Mouse (Mus musculus): Measurements from ENCODE around the gene Dhrs1. TPM values are rescaled to one million over a fixed set of nuclear protein-coding genes. Genes with fewer than 3 reads are reported as not detected.

Gene Dhrs1
- polyA plus RNA-seq, 1 experiment from 2014 or later = 60.8 TPM

GRCm38 (mm10) chr14:55780736-55781135 is 35.2 kb upstream of the Dhrs1 start:
- Histone ChIP-seq H3K9me3 (replicated peaks) (no peaks in the 10 kb centered on the region), H3K9ac (no peak overlapping the region), H3K27me3 (replicated peaks) (peaks cover 37% of the 10 kb centered on the region), H3K4me1 (replicated peaks) (peaks cover 40% of the 10 kb centered on the region), H3K36me3 (peaks cover 11% of the 10 kb centered on the region), H3K4me2 (peak overlapping the region; percentile 68; the same call in 1 of the 2 replicates), H3K4me3 (no peak overlapping the region), H3K27ac (ENCODE audit: poor library complexity, severe bottlenecking) (no peak overlapping the region)
- 68% methylated on average over 11 of the region's 11 CpGs for WGBS
- ATAC-seq (ENCODE audit: insufficient number of reproducible peaks, low FRiP score) = no peak

- ATAC-seq (ENCODE audit: insufficient number of reproducible peaks, low FRiP score) = no peak
- Histone ChIP-seq H3K4me1 (replicated peaks) (peaks cover 38% of the 10 kb centered on the region), H3K27me3 (replicated peaks) (peaks cover 27% of the 10 kb centered on the region), H3K4me3 (no peak overlapping the region), H3K9me3 (replicated peaks) (no peaks in the 10 kb centered on the region), H3K27ac (ENCODE audit: poor library complexity, severe bottlenecking) (no peak overlapping the region), H3K9ac (no peak overlapping the region), H3K4me2 (no peak overlapping the region), H3K36me3 (peaks cover 18% of the 10 kb centered on the region)
- 50% methylated on average over 16 of the region's 16 CpGs for WGBS
Observed at GRCm38 (mm10) chr14:55779656-55780055, 34.2 kb upstream of the Dhrs1 start.

DNA sequence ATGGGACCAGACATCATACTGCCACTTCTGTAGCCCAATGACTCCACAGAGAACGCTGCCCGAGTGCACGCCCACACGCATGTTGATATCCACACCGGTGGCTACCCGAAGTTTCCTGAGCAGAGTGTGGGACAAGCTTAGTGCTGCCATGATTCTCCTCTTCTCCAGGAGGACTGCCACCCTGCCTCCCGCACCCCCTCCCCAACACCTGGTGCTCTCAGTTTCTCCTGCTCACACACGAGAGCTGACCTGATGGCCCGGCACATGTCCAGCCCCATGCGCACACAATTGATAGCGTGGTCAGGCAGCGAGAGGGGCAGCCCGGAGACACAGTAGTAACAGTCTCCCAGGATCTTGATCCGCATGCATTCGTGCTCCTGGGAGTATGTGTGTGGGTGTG is 33.2 kb upstream of the Dhrs1 start:
- Histone ChIP-seq H3K27ac (ENCODE audit: poor library complexity, severe bottlenecking) (no peak overlapping the region), H3K27me3 (replicated peaks) (peaks cover 18% of the 10 kb centered on the region), H3K36me3 (peaks cover 23% of the 10 kb centered on the region), H3K4me2 (no peak overlapping the region), H3K9me3 (replicated peaks) (no peaks in the 10 kb centered on the region), H3K4me3 (no peak overlapping the region), H3K9ac (no peak overlapping the region), H3K4me1 (replicated peaks) (peaks cover 29% of the 10 kb centered on the region)
- ATAC-seq (ENCODE audit: insufficient number of reproducible peaks, low FRiP score) = no peak
- 86% methylated on average over 15 of the region's 15 CpGs for WGBS

DNA sequence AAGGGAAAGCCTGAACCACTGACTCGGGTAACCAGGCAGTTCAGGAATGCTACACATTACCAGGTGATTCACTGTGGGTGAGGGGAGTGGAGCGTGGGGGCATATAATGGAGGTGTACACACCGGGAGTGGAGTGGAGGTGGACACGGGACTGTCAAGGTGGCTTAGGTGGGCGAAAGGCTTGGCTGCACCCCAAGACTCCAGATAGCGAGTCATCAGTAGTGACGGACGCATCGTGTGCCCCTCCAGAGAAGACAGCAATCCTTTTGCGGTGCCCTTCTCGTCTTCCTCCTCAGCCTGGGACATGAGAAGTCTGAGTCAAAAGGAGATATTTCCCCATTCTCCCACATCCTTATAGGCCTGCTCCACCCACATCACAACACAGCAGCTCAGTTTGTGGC is 32.3 kb upstream of the Dhrs1 start:
- Histone ChIP-seq H3K9ac (no peak overlapping the region), H3K36me3 (peaks cover 29% of the 10 kb centered on the region), H3K4me2 (no peak overlapping the region), H3K4me3 (no peak overlapping the region), H3K9me3 (replicated peaks) (no peaks in the 10 kb centered on the region), H3K4me1 (replicated peaks) (peaks cover 25% of the 10 kb centered on the region), H3K27me3 (replicated peaks) (peaks cover 17% of the 10 kb centered on the region), H3K27ac (ENCODE audit: poor library complexity, severe bottlenecking) (no peak overlapping the region)
- no peak for ATAC-seq (ENCODE audit: insufficient number of reproducible peaks, low FRiP score)
- 83% methylated on average over 11 of the region's 11 CpGs for WGBS

DNA sequence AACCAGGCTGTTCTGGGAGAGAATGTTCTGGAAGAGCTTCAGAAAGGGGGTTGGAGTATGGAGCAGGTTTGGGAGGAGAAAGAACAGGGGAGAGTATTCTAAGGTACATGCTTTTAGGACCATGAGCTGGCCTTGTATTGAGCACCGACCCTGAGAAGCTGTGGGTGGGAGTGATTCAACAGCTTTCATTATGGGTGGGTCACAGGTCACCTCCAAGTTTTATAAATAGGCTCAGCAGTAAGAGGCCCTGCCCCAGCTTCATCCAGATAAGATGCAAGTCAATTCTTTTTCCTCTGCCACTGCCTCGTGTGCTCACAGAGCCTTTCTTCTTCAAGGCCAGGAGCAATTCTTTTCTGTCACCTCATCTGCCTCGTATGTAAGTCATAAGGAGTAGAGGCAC is 31.7 kb upstream of the Dhrs1 start:
- WGBS = 18% methylated on average over 3 of the region's 3 CpGs
- H3K4me1 ChIP-seq (replicated peaks) = peaks cover 25% of the 10 kb centered on the region
- no peaks in the 10 kb centered on the region for H3K9me3 ChIP-seq (replicated peaks)
- H3K36me3 ChIP-seq = peaks cover 29% of the 10 kb centered on the region
- ATAC-seq (ENCODE audit: insufficient number of reproducible peaks, low FRiP score) = no peak
- no peak overlapping the region for H3K9ac ChIP-seq
- peaks cover 11% of the 10 kb centered on the region for H3K27me3 ChIP-seq (replicated peaks)
- no peak overlapping the region for H3K4me3 ChIP-seq
- no peak overlapping the region for H3K4me2 ChIP-seq
- H3K27ac ChIP-seq (ENCODE audit: poor library complexity, severe bottlenecking) = no peak overlapping the region

DNA sequence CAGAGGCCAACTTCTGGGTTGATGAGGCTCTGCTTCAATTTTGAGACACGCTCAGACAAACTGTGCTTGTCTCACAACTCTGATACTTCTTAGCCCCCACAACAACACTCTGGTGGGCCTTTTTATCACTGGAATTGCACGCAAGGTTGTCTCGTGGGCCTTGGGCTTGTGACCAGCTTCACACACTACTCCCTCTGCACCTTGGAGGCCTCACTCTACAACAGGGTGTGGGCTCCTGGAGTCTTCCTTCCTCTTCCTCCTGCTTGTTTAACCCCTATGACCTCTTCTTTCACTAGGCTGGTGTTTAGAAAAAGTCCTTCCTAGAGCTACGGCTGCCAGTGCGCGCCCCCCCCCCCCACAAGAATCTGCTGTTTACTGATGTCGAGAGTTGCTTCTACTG is 31.2 kb upstream of the Dhrs1 start:
- Histone ChIP-seq H3K4me3 (no peak overlapping the region), H3K36me3 (peaks cover 29% of the 10 kb centered on the region), H3K9ac (no peak overlapping the region), H3K27ac (ENCODE audit: poor library complexity, severe bottlenecking) (no peak overlapping the region), H3K4me1 (replicated peaks) (peaks cover 22% of the 10 kb centered on the region), H3K27me3 (replicated peaks) (peaks cover 8% of the 10 kb centered on the region), H3K9me3 (replicated peaks) (no peaks in the 10 kb centered on the region), H3K4me2 (no peak overlapping the region)
- 47% methylated on average over 7 of the region's 7 CpGs for WGBS
- no peak for ATAC-seq (ENCODE audit: insufficient number of reproducible peaks, low FRiP score)

GRCm38 (mm10) chr14:55769087-55769703 is 23.7 kb upstream of the Dhrs1 start:
- H3K9me3 ChIP-seq (replicated peaks) = no peaks in the 10 kb centered on the region
- no peak for ATAC-seq (ENCODE audit: insufficient number of reproducible peaks, low FRiP score)
- peaks cover 44% of the 10 kb centered on the region for H3K27me3 ChIP-seq (replicated peaks)
- no peak overlapping the region for H3K9ac ChIP-seq
- H3K4me3 ChIP-seq = no peak overlapping the region
- H3K36me3 ChIP-seq = peaks cover 12% of the 10 kb centered on the region; the same call in 1 of the 2 replicates
- no peak overlapping the region for H3K27ac ChIP-seq (ENCODE audit: poor library complexity, severe bottlenecking)
- 68% methylated on average over 16 of the region's 16 CpGs for WGBS
- H3K4me1 ChIP-seq (replicated peaks) = peaks cover 11% of the 10 kb centered on the region
- H3K4me2 ChIP-seq = no peak overlapping the region

DNA sequence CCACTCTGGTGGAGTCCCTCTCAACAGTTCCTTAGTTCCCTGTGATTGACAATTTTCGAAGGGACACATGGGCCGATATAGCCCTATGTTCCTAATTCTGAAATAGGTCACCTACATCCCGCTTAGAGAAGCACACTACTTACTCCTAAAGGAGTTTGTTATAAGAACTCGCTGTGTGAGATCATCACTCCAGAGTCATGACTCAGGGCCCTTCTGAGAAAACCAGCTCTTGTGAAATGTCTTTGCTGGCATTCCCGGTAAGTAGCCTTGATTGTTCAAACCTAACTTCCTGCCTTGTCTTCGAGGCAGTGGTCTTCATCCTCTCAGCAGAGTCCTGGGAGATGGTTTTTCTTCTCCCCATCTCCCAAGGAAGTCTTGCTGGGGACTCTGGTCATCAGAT is 23.1 kb upstream of the Dhrs1 start:
- Histone ChIP-seq H3K4me2 (no peak overlapping the region; the same call in 1 of the 2 replicates), H3K9me3 (replicated peaks) (no peaks in the 10 kb centered on the region), H3K4me1 (replicated peaks) (peaks cover 14% of the 10 kb centered on the region), H3K36me3 (0 out of 2 replicates have a peak, but pooled peaks cover 9% of the 10 kb centered on the region), H3K27me3 (replicated peaks) (peaks cover 44% of the 10 kb centered on the region), H3K4me3 (no peak overlapping the region), H3K9ac (no peak overlapping the region), H3K27ac (ENCODE audit: poor library complexity, severe bottlenecking) (no peak overlapping the region)
- 78% methylated on average over 6 of the region's 6 CpGs for WGBS
- ATAC-seq (ENCODE audit: insufficient number of reproducible peaks, low FRiP score) = no peak

GRCm38 (mm10) chr14:55767519-55768414 is 22.3 kb upstream of the Dhrs1 start:
- ATAC-seq (ENCODE audit: insufficient number of reproducible peaks, low FRiP score) = peak; percentile 41; the same call in 1 of the 2 replicates
- peaks cover 22% of the 10 kb centered on the region for H3K4me1 ChIP-seq (replicated peaks)
- H3K36me3 ChIP-seq = 0 out of 2 replicates have a peak, but pooled peaks cover 4% of the 10 kb centered on the region
- peak overlapping the region; percentile 68 for H3K9ac ChIP-seq
- H3K4me2 ChIP-seq = peak overlapping the region; percentile 80
- H3K4me3 ChIP-seq = peak overlapping the region; percentile 42
- no peaks in the 10 kb centered on the region for H3K9me3 ChIP-seq (replicated peaks)
- H3K27me3 ChIP-seq (replicated peaks) = peaks cover 44% of the 10 kb centered on the region
- no peak overlapping the region for H3K27ac ChIP-seq (ENCODE audit: poor library complexity, severe bottlenecking)
- 12% methylated on average over 52 of the region's 52 CpGs for WGBS

- Histone ChIP-seq H3K4me3 (no peak within 1 kb of the TSS), H3K4me1 (replicated peaks) (peaks cover 31% of the 10 kb centered on the region), H3K4me2 (no peak within 1 kb of the TSS), H3K27ac (ENCODE audit: poor library complexity, severe bottlenecking) (no peak within 1 kb of the TSS), H3K36me3 (0 out of 2 replicates have a peak, but pooled peaks cover 4% of the 10 kb centered on the region), H3K27me3 (replicated peaks) (peaks cover 58% of the 10 kb centered on the region), H3K9me3 (replicated peaks) (no peaks in the 10 kb centered on the region), H3K9ac (no peak within 1 kb of the TSS)
- ATAC-seq (ENCODE audit: insufficient number of reproducible peaks, low FRiP score) = no peak
- WGBS = 66% methylated on average over 4 of the region's 4 CpGs
Observed at GRCm38 (mm10) chr14:55765696-55766095, 20.2 kb upstream of the Dhrs1 start, which contains the start of gene Ltb4r1. Gene Ltb4r1 (plus strand): TSS chr14:55765962.

GRCm38 (mm10) chr14:55763166-55763565 is 17.7 kb upstream of the Dhrs1 start:
- peak overlapping the region; percentile 53; the same call in 1 of the 2 replicates for H3K27ac ChIP-seq (ENCODE audit: poor library complexity, severe bottlenecking)
- peak overlapping the region; percentile 96; the same call in 1 of the 2 replicates for H3K4me2 ChIP-seq
- H3K36me3 ChIP-seq = no peaks in the 10 kb centered on the region
- no peak overlapping the region; the same call in 1 of the 2 replicates for H3K4me3 ChIP-seq
- H3K4me1 ChIP-seq (replicated peaks) = peaks cover 34% of the 10 kb centered on the region
- no peaks in the 10 kb centered on the region for H3K9me3 ChIP-seq (replicated peaks)
- H3K27me3 ChIP-seq (replicated peaks) = peaks cover 44% of the 10 kb centered on the region
- no peak for ATAC-seq (ENCODE audit: insufficient number of reproducible peaks, low FRiP score)
- WGBS = 28% methylated on average over 7 of the region's 7 CpGs
- 0 out of 2 replicates have a peak overlapping the region, but pooled peaks have one; percentile 80 for H3K9ac ChIP-seq

Data from heart, embryonic 12.5 days (tissue).